Mouse (Mus musculus) MEL (cell line): ENCODE measurements around the gene Vps13d.

Experiments used
- CTCF ChIP-seq, 3 experiments: IDR thresholded peaks in 2 of 3; conservative IDR thresholded peaks in 1 of 3; 2 replicates each; pipeline ENCODE4 v1.5.1; 2011 to 2012; ENCODE audit warnings: low read length in 3 of 3, low read depth in 2 of 3, mild to moderate bottlenecking in 2 of 3, improper control_type of control experiment in 1 of 3, inconsistent platforms in 1 of 3, mixed read lengths in 1 of 3, moderate library complexity in 1 of 3; ENCODE audit not compliant: control insufficient read depth in 1 of 3, insufficient read depth in 1 of 3, poor library complexity in 1 of 3, severe bottlenecking in 1 of 3
- GABPA ChIP-seq: IDR thresholded peaks from 2 replicates; pipeline ENCODE4 v1.6.1; 2012; ENCODE audit warnings: low read depth, mild to moderate bottlenecking, inconsistent platforms, low read length, improper control_type of control experiment, moderate library complexity
- POLR2A ChIP-seq, 2 experiments: IDR thresholded peaks; 2 replicates each; pipeline ENCODE4 v1.6.1; 2011 to 2012; ENCODE audit warnings: low read length in 2 of 2, mild to moderate bottlenecking in 2 of 2, control low read depth in 1 of 2, improper control_type of control experiment in 1 of 2, low read depth in 1 of 2, moderate library complexity in 1 of 2; ENCODE audit not compliant: control insufficient read depth in 1 of 2, insufficient read depth in 1 of 2, poor library complexity in 1 of 2
- SIN3A ChIP-seq: IDR thresholded peaks from 2 replicates; pipeline ENCODE4 v1.6.1; 2012; ENCODE audit warnings: low read length, improper control_type of control experiment, inconsistent platforms
- TCF12 ChIP-seq: IDR thresholded peaks from 2 replicates; pipeline ENCODE4 v1.6.1; 2014; ENCODE audit warnings: low read depth, mild to moderate bottlenecking, inconsistent platforms, low read length, improper control_type of control experiment, moderate library complexity
- ZKSCAN1 ChIP-seq: IDR thresholded peaks from 2 replicates; pipeline ENCODE4 v1.6.1; 2012; ENCODE audit warnings: low read depth, mild to moderate bottlenecking, inconsistent platforms, low read length, improper control_type of control experiment, moderate library complexity
- ZNF384 ChIP-seq: IDR thresholded peaks from 2 replicates; pipeline ENCODE4 v1.6.1; 2012; ENCODE audit warnings: low read depth, mild to moderate bottlenecking, inconsistent platforms, low read length, improper control_type of control experiment

DNA sequence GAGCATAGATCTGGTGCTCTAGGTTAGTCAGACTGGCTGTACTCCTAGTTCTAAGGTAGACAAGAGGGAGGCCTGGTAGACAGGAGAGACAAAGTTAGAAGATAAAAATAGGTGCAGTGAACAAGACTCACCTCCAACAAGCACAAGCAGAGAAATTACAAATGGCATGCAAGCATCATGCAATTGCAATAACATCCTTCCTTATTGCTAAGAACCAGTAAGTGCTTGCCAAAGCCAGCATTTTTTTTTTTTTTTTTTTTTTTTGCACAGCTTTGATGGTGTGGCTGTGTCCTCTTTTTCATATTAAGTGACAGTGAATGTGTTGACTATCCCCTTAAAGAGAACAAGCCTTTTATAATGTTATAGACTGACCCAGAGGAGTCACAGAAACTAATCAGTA, 91.2 kb downstream of the Vps13d start:
- no peak for TF ChIP-seq TCF12
- TF ChIP-seq CTCF (IDR thresholded peaks at IDR 0.05 in 2 of 3, conservative IDR thresholded peaks at IDR 0.05 in 1 of 3; ENCODE audit: control insufficient read depth in 1 of 3, insufficient read depth in 1 of 3, low read depth in 2 of 3, low read length in 3 of 3, poor library complexity in 1 of 3, severe bottlenecking in 1 of 3) = no peak
- no peak for TF ChIP-seq ZKSCAN1
- no peak for TF ChIP-seq SIN3A
- no peak for TF ChIP-seq GABPA
- no peak for TF ChIP-seq POLR2A (IDR thresholded peaks at IDR 0.05; ENCODE audit: control insufficient read depth in 1 of 2, insufficient read depth in 1 of 2, low read depth in 1 of 2, low read length in 2 of 2, poor library complexity in 1 of 2)
- no peak for TF ChIP-seq ZNF384
